Mouse (Mus musculus) lung, adult 2 months (tissue): ENCODE data around the gene Sbno2. TPM values are rescaled to one million over a fixed set of nuclear protein-coding genes. Genes with fewer than 3 reads are reported as not detected.

Source experiments
- DNase-seq: peaks from one replicate; pipeline ENCODE4 v3.0.0; 2022
- H3K4me1 ChIP-seq: fragments of 200-500 bp; 2 replicates; pipeline ENCODE4 v1.6.1; 2011; ENCODE audit warnings: low read length; ENCODE audit not compliant: control insufficient read depth, insufficient read depth
- H3K4me3 ChIP-seq: fragments of 200-500 bp; replicated peaks from 2 replicates; pipeline ENCODE3; 2011; ENCODE audit warnings: low read depth, mild to moderate bottlenecking, control low read depth, low read length; ENCODE audit errors: extremely low read depth
- CTCF ChIP-seq: fragments of 200-500 bp; IDR thresholded peaks from 2 replicates; pipeline ENCODE4 v1.5.1; 2011; ENCODE audit warnings: mild to moderate bottlenecking, low read length, control low read depth; ENCODE audit not compliant: insufficient read depth
- POLR2A ChIP-seq: fragments of 200-500 bp; IDR thresholded peaks from 2 replicates; pipeline ENCODE4 v1.6.1; 2011; ENCODE audit warnings: low read depth, mild to moderate bottlenecking, control low read depth, low read length, borderline replicate concordance; ENCODE audit errors: extremely low read depth
- whole genome bisulfite sequencing: fragments of 180-500 bp; shearing (Covaris S2); methylation state at CpG from one replicate; pipeline ENCODE4 v1.1.7; 2018; 5-methylcytosine and 5-hydroxymethylcytosine counted together
- polyA plus RNA-seq: library from polyadenylated mRNA; depleted of rRNA; stranded (reverse); fragments of >200 nt; gene quantifications from 2 replicates; pipeline ENCODE4 v1.2.3, GENCODE M21; 2012; rRNA removed

Gene Sbno2
- polyA plus RNA-seq = 83.7 and 85.8 TPM in 2 replicates

DNA sequence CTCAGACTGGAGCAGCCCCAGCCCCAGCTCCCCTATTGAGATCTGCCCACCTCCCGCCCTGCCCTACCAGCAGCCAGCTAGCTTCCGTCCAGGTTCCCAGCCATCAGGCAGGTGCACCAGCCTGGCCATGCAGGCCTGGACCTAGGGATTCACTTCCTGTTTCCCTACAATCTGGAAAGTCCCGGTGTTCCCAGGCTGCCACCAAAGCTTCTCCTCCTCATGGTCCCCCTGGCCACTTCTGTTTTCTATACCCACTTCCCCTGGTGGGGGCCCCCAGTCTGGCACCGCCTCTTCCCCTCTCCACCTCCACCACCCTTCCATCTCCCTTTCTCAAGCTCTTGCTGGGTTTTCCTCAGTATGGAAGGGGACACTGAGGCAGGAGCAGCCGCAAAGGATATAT, at the start of gene Sbno2:
TSS of gene Sbno2 (minus strand) at position 112 of the 400 bp plus-strand sequence.
- Histone ChIP-seq H3K4me1 (peaks cover 14% of the 10 kb centered on the region), H3K4me3 (no peak within 1 kb of the TSS)
- TF ChIP-seq CTCF = no peak
- no peak for TF ChIP-seq POLR2A
- WGBS = 61% methylated on average over 5 of the region's 5 CpGs
- DNase-seq = no peak

DNA sequence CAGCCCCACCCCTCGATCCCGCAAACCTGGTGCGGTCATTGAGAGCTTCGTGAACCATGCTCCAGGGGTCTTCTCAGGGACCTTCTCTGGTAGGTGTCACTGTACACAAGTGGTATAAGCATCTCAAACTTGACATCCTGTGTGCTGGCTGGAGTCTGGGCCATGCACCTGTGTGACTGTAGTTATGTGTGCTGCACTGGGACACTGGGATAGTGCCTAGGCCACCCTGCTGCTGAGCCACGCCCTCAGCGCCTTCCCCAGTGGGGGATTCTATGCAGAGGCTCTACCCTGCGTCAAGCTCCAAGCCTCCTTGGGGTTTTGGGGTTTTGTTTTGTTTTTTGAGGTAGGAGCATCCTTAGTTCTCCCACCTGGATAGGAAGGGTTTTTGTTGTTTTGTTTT, 49.0 kb upstream of the Sbno2 start:
- no peak overlapping the region for H3K4me3 ChIP-seq
- DNase-seq = no peak
- WGBS = 76% methylated on average over 7 of the region's 7 CpGs
- H3K4me1 ChIP-seq = peaks cover 37% of the 10 kb centered on the region
- TF ChIP-seq POLR2A = no peak

DNA sequence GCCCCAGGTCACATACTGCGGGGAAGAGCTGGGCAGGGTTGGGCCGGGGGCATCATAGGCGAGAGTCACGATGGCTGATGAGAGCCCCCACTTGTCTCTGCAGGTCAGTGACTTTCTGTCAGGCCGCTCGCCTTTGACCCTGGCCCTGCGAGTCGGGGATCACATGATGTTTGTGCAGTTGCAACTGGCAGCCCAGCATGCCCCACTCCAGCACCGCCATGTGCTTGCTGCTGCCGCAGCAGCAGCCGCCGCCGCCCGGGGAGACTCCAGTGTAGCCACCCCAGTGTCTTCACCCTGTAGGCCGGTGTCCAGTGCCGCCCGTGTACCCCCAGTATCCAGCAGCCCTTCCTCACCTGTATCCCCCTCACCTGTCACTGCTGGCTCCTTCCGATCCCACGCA, 48.3 kb upstream of the Sbno2 start:
- 64% methylated on average over 19 of the region's 19 CpGs for WGBS
- Histone ChIP-seq H3K4me3 (no peak overlapping the region), H3K4me1 (peaks cover 30% of the 10 kb centered on the region)

DNA sequence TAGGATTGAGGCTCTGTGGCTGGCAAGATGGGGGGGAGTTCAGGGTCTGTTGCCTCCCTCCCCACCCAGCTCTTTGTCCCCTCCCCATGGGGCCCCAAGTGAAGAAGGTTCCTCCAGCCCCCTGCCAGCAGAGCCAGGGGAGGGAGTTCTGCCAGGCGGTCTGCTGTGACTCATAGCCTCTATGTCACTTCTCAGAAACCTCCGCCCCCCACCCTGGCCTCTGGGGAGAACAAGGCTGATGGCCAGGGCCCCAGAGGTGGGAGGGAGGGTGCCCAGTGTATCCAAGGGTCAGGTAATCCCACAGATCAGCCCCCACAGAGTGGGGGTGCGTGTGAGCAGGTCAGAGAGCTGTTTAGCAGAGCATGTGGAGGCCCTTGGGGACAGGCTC, 47.5 kb upstream of the Sbno2 start:
- H3K4me3 ChIP-seq = no peak overlapping the region
- H3K4me1 ChIP-seq = peaks cover 28% of the 10 kb centered on the region
- TF ChIP-seq POLR2A = no peak
- TF ChIP-seq CTCF = no peak
- no peak for DNase-seq
- 15% methylated on average over 3 of the region's 3 CpGs for WGBS

More for the DNA sequence above, 48.3 kb upstream of the Sbno2 start:
- TF ChIP-seq POLR2A = no peak
- TF ChIP-seq CTCF = no peak
- no peak for DNase-seq

DNA sequence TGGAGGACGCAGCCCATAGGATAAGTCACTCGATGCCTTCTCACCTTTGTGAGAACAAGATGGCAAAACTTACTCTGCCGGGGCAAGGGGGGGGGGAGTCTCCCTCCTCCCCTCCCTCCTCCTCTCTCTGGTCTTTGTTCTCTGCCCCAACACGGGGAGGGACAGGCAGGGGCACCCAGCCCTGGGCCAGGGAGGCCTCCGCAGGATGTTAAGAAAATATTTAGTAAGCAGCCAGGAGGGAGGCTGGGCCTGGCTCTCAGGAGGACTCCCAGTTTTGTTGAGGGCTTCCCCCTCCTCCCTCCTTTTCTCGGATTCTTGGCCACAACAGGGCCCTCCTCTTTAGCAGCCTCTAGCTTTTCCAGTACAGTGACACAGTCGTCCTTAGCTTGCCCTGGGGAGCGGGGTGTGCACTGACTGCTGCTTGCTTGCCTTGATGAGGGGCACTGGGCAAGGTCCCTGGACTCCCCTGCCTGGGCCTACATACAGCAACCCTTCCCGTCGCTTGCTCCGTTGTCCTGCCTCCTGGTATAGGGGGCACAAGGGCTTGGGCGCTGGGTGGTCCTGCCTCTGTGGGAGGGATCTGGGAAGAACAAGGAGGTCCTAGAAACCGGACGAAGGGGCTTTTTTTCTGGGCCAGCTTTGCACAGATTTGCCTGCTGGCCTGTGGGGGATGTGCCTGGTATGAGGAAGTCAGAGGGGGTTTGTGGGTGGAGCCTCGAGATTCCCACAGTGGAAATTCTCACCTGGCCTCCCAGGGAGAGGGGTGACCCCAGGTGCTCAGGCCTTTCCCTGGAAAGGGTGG, 46.9 kb upstream of the Sbno2 start:
- Histone ChIP-seq H3K4me3 (peak overlapping the region; percentile 72), H3K4me1 (peaks cover 31% of the 10 kb centered on the region)
- 8% methylated on average over 15 of the region's 15 CpGs for WGBS
- DNase-seq = peak; percentile 65
- TF ChIP-seq POLR2A = peak; percentile 62; the same call in 1 of the 2 replicates
- no peak for TF ChIP-seq CTCF

DNA sequence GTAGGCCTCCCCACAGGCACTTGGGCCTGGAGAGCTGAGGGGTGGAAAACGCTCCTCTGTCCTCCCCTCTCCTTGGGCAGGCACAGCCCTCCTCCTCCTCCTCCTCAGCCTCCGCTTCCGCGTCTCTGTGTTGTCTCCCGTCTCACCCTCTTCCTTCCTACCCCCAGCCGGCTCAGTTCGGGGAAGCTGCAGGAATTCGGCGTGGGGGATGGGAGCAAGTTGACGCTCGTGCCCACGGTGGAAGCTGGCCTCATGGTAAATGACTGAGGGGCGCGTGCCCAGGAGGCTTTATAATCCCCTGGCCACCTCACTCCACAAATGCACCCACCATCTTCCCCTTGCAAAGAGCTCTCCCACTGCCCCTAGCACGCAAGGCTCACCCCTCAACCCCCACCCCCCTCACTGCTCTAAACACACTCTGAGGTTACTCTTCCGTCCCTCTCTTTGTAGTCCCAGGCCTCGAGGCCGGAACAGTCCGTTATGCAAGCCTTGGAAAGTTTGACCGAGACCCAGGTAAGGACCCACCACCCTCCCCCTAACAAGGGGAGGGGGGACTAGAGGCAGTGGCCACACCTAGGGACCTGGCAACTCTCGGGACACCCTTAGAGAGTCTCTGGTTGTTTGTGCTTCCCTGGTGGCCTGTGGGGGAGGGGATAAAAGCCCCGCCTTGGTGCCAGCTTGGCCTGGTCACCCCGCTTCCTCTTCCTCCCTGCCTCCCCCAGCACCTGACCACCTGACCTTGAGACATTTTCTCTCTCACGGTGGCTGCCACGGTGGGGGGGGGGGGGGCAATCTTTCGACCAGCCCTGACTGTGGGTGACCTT, 46.1 kb upstream of the Sbno2 start:
- TF ChIP-seq POLR2A (peak; percentile 89; the same call in 1 of the 2 replicates), CTCF (no peak)
- H3K4me1 ChIP-seq = peaks cover 32% of the 10 kb centered on the region
- DNase-seq = peak; percentile 75
- WGBS = under 1% methylated on average over 26 of the region's 26 CpGs
- H3K4me3 ChIP-seq = peak overlapping the region; percentile 72

DNA sequence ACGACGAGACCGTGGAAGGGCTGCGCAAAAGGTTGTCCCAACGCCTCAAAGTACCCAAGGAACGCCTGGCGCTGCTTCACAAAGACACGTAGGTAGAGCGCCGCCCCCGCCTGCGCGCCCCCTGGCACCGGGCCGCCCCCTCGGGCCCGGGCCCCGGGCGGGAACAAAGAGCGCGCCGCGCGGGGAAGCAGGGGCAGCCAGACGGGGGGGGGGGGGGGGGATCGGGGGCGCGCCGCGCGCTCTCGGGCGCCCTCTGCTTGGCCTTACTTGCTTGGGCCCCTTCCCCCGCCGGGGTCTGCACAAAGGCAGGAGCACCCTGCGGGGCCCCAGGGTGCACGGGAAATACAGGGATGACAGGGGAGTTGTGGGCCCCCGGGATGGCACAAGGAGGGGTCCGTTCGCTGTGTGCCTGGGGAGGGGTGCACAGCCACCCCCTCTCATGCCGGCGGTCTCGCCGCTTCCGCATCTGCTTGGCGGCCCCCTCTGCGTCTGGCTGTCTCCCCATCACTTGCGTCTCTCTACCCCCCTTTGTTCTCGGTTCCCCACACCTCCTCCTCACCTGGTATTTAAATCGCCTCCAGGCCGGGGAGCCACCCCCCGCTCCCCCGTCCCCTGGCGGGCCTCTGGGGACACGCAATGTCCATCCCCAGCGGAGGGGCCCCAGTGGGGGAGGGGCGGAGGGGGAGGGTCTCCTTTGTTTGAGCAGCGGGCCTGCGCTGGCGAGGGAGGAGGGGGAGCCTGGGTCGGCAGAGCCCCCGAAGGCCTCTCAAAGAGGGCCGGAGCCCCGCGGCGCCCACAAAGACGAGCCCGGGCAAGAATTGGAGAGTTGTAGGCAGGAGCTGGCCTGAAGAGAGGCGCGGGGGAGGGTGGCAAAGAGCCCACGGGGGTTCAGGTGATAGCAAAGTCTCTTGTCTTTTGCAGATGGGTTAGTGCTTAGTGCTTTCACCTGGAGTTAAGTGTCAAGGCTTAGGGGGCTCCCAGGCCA, 45.1 kb upstream of the Sbno2 start:
- Histone ChIP-seq H3K4me1 (peaks cover 32% of the 10 kb centered on the region), H3K4me3 (peak overlapping the region; percentile 83)
- under 1% methylated on average over 65 of the region's 71 CpGs for WGBS
- TF ChIP-seq POLR2A = peak; percentile 43; the same call in 1 of the 2 replicates
- no peak for TF ChIP-seq CTCF
- DNase-seq = peak; percentile 64

DNA sequence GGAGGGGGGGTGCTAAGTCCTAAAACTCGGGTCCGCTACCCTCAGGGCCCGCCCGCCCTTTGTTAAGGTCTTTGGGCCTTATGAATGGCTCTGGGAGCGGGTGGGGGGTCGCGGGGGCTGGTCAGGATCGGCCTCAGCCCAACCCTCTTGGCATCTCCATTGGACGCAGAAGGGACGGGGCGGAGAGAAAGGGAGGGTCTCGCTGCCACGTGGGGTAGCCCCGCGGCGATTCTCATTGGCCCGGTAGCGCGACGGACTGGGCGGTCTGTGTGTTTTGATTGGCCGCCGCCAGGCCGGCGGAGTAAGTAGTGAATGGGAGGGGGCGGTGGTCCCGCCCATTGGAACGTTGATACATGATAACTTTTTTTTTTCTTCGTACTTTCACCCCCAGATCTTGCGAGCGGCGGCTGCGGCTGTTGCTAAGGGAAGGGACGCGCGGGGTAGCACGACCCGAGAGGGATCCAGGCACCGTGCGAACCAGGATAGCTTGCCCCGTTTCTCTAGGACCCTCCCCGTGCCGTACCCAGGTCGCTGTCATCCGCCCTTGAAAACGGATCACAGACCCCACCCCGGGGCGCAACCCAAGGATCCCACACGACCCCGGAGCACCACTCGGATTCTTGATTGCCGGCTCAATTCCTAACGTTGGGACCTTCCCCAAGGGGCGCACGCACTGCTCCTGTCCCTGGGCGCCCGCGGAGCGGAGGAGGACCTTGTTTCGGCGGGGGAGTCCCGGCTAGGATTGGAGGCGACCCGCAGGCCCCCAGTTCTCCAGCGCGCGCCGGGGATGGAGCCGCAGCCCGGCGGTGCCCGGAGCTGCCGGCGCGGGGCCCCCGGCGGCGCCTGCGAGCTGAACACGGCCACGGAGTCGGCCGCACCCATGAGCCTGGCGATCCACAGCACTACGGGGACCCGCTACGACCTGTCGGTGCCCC, 44.2 kb upstream of the Sbno2 start:
- under 1% methylated on average over 88 of the region's 88 CpGs for WGBS
- Histone ChIP-seq H3K4me1 (peaks cover 25% of the 10 kb centered on the region), H3K4me3 (peak overlapping the region; percentile 90)
- peak; percentile 49 for DNase-seq
- TF ChIP-seq CTCF (no peak), POLR2A (peak; percentile 80; the same call in 1 of the 2 replicates)
